Mouse (Mus musculus): ENCODE data around the gene Gstm1.

- TF ChIP-seq POLR2A (IDR thresholded peaks at IDR 0.05; ENCODE audit: low read depth, low read length) (no peak), CTCF (conservative IDR thresholded peaks at IDR 0.05; ENCODE audit: insufficient read depth, insufficient read length, low read depth, low read length) (no peak)
These were observed 40.1 kb downstream of the Gstm1 start for GRCm38 (mm10) chr3:107977691-107978090.

All from kidney, adult 2 months (tissue).